Mouse (Mus musculus) gastrocnemius, postnatal 10 days (tissue): ENCODE data around the gene Pus3. TPM values are rescaled to one million over a fixed set of nuclear protein-coding genes. Genes with fewer than 3 reads are reported as not detected.

Source experiments
- DNase-seq: peaks from one replicate; pipeline ENCODE4 v3.0.0; 2021; ENCODE audit warnings: mixed read lengths
- long read RNA-seq, 2 experiments: library from polyadenylated mRNA; stranded (forward); transcript quantifications; one replicate each; pipeline ENCODE4 v2.0.0; 2021
- total RNA-seq, 2 experiments: library from RNA; stranded (reverse); gene quantifications; 2 replicates each; pipeline ENCODE4 v1.2.3; 2021

Pus3 gene
- 10 to 100 TPM; 10.6 to 11.9 TPM for total RNA-seq
- long read RNA-seq, experiment 1, partial matches to known transcripts = 0 of 4 reads
- long read RNA-seq, experiment 1, other reads (novel, unspliced or antisense) = 1 of 4 reads
- long read RNA-seq, experiment 2, partial matches to known transcripts = 2 of 8 reads
- long read RNA-seq, experiment 2, other reads (novel, unspliced or antisense) = 1 of 8 reads

DNA sequence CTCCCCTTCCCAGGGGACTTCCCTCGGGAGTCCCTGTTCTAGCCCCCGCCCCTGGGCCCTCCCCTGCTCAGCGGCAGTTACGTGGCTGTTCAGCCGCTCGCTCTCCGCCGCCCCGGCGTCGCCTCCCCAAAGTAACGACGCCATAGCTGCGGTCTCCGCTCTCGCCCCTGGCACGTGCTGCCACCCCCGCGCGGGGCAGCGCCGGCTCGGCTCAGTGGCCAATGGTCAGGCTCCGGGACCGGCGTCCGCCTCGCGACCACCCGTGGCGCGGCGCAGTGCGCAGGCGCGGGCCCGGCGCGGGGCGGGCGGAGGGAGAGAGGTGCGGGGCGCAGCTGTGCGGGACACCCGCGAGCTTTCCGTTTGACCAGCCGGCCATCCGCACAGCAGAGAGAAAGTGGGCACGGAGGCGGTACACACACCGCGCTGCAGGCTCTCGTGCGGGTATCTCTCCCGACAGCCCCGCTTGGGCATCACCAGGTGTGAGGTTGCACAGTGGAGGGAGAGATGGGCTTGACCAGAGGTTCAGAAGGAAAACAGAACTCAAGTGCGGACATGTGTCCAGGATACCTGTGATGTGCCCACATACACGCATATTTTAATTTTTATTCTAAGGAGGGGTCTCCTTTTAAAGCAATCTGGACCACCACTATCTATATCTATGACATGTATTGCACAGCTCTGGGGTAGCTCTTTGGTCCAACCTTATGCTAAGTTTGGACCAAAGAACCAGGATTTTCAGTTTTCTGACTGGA, at the start of gene Pus3, which contains the start of gene Ddx25:
TSS of gene Pus3 (plus strand) at position 339 of the 752 bp plus-strand sequence.
TSS of gene Ddx25 (minus strand) at position 272 of the 752 bp plus-strand sequence.
- DNase-seq = peak; percentile 14

DNA sequence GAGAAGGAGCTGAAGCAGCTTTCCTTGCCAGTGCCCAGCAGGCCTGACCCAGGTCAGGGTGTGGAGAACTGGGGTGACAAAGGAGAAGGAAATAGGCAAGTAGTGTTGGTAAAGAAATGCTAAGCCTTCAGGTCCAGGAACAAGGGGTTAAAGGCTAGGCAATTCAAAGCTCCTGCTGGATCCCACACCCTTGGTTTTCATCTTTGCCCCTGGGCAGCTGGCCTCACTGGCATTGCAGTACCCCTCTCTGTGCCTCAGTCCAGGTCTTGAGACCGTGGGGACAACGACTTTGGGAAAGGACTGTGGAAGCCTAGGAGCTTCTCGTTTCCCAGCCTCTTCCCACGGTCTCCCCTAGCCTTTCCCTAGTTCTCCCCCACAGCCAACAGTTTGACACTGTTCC, 44.5 kb upstream of the Pus3 start:
- no peak for DNase-seq

DNA sequence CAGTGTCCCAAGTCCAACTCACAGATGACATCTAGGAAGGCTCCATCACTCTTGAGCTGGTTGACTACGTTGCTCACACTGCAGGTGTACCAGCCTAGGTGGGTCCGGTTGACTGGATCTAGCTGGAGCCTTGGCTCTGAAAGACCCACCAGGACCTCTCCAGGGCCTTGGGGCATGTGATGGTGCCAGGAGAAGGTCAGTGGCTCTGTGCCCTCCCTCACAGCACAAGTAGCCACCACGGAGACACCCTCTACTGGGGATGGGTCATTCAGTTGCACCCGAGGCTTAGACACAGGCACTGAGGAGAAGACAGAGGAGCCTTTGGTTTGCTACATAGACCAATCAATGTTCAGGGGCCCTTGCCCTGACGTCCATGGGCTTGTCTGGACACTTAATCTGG, 42.2 kb upstream of the Pus3 start:
- DNase-seq = no peak

DNA sequence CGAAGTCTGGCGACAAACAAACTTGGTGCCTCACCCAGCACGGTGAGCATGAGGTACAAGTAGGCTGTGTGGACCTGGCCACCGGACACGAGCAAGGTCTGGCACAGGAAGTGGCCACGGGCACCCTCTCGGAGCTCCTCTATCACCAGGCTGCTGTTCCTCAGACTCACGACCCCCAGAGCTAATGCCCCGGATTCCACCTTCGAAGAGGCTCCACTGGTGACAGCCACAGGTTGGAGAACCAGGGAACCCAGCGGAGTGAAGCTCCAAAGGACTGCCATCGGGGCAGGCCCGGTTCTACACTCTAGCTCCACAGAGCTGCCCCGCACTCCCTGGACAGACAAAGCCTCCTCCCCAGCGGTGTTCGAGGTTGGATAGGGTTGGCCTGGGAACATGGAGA, 41.7 kb upstream of the Pus3 start:
- no peak for DNase-seq

- no peak for DNase-seq
Measured at GRCm38 (mm10) chr9:35518169-35518568, 40.2 kb upstream of the Pus3 start, which contains the start of gene Gm1113. TSS of gene Gm1113 (minus strand) at chr9:35518269.

DNA sequence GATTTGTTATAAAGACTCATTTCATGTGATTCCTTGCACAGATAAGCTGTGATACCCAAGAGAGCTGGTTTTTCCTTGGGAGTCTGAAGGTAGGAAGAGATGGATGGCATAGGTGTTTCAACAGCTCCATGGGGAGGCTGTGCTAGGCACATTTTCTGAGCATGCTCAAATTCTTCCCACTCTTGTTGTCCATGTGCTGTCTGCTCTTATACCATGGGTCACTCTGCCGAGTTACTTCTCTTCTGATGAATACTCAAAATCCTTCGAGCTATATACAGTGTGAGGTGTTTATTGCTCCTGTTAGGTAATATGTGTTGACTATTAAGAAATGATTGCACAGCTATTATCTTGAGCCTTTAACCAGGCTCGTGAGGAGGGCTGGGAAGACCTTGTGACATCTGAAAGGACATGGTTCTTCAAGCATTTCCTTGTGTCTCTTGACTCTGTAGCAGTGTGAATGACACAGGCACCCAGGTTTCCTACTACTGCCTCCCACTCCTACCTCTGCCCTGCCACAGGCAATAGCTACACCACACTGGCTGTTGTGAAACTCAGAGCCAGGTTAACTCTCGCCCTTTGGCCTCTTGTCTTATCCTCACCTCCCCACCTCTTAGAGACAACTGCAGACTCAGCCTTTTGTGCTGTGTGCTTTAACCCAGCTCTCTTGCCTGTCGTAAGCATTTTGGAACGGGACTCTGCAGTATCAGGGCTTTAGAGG, 37.6 kb upstream of the Pus3 start:
- no peak for DNase-seq

DNA sequence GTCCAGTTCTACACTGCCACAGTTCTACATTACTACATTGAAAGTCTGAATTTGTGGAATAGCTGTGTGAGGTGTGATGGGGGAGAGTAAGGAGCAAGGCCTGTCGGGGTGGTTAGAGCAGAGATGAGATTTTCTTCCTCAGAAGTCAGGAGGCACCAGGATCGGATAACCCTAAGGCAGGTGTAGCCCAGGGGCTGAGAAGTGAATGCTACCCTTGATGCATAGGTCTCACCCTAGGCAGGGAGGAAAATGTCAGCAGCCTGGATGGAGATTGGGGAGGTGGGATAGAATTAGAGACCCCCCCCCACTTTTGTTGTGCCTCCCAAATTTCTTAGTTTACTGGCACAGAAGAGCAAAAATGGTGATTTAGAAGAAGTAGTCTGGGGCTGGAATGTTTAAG, 36.2 kb upstream of the Pus3 start:
- no peak for DNase-seq

DNA sequence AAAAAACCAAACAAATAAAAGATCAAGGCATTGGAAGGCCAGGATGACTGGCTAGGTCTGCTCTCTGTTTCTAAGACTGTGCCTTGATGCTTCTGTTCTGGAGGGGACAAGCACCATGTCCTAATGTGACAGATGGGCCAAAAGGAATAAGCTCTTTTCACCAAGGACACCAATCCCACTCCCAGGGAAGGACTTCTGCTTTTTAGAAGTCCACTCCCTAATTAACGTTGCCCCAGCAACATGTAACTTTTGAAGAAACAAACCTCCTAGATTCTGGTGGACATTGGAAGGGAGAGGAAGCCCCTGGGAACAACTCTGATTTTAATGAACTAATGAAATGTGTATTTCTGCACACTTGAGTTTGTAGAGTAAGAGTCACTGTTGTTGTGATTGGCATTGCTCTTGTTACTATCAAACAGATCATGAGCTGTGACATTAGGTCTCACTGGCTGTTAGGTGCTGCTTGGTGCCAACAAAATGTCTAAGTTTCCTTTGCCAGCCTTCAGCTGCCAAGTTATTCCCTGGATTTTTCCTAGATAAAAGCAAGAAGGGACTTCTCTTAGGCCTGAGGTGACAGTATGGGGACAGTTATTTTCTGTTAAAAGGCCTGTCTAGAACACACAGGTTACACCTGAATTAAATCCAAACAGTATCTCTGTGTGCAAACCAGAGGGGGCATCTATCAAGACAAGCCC, 35.4 kb upstream of the Pus3 start:
- no peak for DNase-seq

- no peak for DNase-seq
Measured at GRCm38 (mm10) chr9:35523541-35523940, 34.9 kb upstream of the Pus3 start.

DNA sequence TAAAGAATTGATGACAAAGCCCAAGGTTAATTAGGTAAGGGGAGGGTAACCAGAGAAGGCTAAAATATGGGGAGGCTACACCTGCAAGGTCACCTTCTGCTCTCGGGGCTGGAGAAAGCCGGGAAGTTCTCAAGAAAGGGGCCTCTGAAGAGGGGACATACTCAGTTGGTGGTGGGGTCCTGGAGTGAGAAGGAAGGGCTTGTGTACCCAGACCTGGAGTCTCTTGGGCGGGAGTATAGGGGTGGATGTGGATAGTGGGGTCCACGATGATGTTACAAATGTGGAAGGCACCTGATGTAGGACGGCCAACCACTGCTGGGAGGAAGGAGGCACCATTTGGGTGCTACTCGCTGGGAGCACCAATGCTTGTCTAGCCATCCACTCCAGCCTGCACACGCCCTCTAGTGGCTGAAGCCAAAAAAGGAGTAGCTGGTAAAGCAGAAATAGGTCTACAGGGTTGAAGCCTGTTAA, 34.4 kb upstream of the Pus3 start:
- peak; percentile 69 for DNase-seq

- DNase-seq = no peak
Measured at GRCm38 (mm10) chr9:35529141-35529540, 29.3 kb upstream of the Pus3 start.

DNA sequence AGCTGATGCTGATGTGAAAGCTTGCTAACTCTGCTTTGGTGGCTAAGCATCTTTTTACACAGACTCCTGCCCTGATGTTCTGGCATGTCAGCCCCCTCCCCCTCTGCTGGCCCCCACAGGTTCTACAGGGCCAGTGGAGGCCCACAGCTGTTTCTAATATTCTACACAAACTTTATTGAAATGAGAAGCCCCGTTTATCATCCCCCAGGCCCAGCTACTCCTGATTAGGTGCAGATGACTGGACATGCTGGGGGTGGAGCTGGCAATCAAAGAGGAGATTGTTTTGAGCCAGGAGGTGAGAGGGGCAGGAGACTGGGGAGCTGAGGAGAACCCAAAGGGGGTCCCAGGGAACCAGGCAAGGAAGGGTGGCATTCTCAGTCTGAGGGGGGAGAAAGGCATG, 28.6 kb upstream of the Pus3 start:
- DNase-seq = no peak

DNA sequence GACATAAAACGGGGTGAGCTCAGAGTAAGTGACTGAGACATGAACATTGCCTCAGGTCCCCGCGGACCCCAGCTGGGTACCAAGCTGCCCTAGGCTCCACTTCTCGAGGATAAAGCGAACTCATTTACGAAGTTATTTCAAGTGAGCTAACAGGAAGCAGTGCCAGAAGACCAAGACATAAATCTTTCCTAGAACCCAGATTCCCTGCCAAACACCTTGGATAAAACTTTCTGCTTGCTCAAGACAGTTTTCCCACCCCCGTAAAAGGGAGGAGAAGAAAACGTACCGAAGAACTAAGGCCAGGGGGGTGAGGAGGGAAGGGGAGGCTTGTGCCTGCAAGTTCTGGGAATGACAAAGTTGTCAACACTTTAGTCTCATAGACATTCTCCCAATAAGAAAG, 25.1 kb upstream of the Pus3 start:
- DNase-seq = no peak

DNA sequence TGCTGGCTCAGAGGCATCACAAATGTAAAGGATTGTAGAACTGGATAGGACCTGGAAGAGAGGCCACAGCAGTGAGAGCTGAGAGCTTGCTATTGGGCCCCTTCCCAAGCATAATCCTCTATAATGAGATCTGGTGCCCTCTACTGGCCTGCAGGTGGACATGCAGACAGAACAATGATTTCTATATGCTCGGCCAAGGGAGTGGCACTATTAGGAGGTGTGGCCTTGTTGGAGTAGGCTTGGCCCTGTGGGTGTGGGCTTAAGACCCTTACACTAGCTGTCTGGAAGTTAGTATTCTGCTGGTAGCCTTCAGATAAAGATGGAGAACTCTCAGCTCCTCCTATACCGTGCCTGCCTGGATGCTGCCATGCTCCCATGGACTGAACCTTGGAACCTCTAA, 23.3 kb upstream of the Pus3 start:
- peak; percentile 35 for DNase-seq

DNA sequence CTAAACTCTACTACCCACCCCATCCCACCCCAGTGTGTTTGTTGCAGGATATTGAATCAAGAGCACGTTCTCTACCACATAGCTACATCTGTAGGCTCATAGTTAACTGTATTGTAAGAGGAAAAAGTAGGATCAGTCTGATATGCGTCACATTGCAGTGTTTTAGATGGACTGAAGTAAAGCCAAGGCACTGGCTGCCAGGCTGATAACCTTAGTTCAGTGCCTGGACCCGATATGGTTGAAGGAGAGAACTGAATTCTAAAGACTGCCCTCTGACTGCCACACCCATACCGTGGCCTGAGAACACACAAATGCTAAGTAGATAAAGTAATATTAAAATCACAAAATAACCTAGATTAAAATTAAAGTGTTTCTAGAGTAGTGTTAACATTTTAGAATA, 22.5 kb upstream of the Pus3 start:
- no peak for DNase-seq

GRCm38 (mm10) chr9:35539001-35539750, 19.2 kb upstream of the Pus3 start:
- no peak for DNase-seq

DNA sequence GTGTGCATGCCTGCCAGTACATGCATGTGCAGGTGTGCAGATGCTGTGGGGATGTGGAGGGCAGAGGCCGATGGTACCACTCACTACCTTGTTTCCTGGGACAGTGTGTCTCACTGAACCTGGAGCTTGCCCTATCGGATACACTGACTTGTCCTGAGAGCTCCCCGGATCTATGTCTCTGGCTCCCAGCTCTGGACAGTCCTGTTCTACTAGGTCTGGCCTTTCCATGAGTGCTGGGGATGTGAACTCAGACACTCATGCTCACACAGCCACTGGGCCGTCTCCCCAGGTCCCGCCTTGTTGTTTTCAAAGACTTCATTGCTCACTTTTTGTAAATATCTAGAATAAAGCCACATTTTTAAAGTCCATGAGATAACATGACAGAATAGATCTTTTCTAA, 17.4 kb upstream of the Pus3 start:
- no peak for DNase-seq

DNA sequence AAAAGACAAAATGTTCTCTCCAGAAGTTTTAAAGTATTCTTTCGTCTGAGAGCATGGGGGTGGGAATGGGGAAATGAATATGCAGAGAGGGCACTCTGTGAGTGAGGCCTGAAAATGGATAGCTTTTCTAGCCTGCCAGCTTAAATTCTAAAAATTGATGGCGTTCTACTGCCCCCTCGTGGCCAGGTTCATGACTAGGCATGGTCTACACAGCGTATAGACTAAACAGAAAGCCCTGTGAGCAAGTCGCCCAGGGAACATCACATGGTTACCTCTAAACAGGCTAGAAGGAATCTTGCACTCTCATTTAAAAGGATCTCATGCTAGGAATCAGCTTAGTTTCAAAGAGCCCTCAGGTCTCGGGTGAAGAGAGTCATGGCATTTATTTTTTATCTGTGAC, 16.9 kb upstream of the Pus3 start:
- DNase-seq = peak; percentile 89

DNA sequence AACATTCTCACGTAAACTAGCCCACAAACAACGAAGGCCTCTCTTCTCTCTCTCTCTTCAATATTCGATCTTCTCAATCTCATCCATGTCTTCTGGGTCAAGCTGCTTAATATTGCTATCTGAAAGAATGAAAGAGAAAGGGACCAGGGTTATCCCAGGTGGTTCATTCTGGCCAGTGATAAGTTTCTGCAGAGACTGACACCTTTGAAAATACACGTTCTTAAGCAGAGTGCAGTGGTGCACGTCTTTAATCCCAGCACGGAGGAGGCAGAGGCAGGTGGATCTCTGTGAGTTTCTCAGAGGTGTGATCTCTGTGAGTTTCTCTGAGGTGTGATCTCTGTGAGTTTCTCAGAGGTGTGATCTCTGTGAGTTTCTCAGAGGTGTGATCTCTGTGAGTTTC, 16.5 kb upstream of the Pus3 start:
- DNase-seq = no peak

GRCm38 (mm10) chr9:35543099-35543860, 15.1 kb upstream of the Pus3 start:
- no peak for DNase-seq

DNA sequence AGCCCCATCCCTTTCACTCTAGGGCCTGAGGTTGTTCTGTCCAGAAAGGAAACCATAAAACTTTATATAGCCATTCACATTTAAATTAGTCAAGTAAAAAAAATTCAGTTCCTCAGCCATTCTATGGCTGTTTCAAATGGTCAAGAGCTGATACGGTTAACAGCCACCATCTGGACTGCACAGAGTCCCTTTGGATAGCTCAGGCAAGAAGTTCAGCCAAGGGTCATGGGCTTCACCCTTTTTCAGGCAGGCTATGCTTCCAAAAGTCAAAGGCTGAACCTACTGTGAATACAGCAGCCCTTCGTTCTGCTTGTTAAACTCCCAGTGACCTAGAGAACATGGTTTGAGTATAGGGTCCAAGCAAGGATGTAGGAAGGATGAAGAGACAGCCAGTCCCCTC, 13.7 kb upstream of the Pus3 start:
- no peak for DNase-seq
